Mouse (Mus musculus) ES-Bruce4 (cell line): ENCODE measurements around the gene Gm11564. TPM values are rescaled to one million over a fixed set of nuclear protein-coding genes. Genes with fewer than 3 reads are reported as not detected.
"Not testable (repeated sequence)": the region's sequence is repeated elsewhere in the genome, so short reads cannot be mapped to it uniquely, and the experiment has no call there.

Experiments used
- H3K27ac ChIP-seq: 2 replicates; pipeline ENCODE4 v1.5.1; 2012; ENCODE audit warnings: low read length, inconsistent platforms; ENCODE audit not compliant: insufficient read depth
- H3K27me3 ChIP-seq: 2 replicates; pipeline ENCODE4 v1.6.1; 2012; ENCODE audit warnings: mild to moderate bottlenecking, low read length, inconsistent platforms; ENCODE audit not compliant: control insufficient read depth, poor library complexity, insufficient read depth, severe bottlenecking
- H3K36me3 ChIP-seq: 2 replicates; pipeline ENCODE4 v1.6.1; 2012; ENCODE audit warnings: inconsistent platforms, mild to moderate bottlenecking, low read length, moderate library complexity; ENCODE audit not compliant: control insufficient read depth, poor library complexity, insufficient read depth, severe bottlenecking
- H3K4me1 ChIP-seq: one replicate; pipeline ENCODE4 v1.8.1; 2011; ENCODE audit warnings: low read length; ENCODE audit not compliant: control insufficient read depth, insufficient read depth
- H3K4me3 ChIP-seq: 2 replicates; pipeline ENCODE4 v1.5.1; 2011; ENCODE audit warnings: low read depth, mild to moderate bottlenecking, low read length
- H3K9ac ChIP-seq: 2 replicates; pipeline ENCODE4 v1.6.1; 2012; ENCODE audit warnings: low read depth, mild to moderate bottlenecking, inconsistent platforms; ENCODE audit not compliant: poor library complexity, severe bottlenecking
- H3K9me3 ChIP-seq: replicated peaks from 2 replicates; pipeline ENCODE4 v1.6.1; 2012; ENCODE audit warnings: mild to moderate bottlenecking, low read length, inconsistent platforms; ENCODE audit not compliant: control insufficient read depth, poor library complexity, insufficient read depth, severe bottlenecking
- CTCF ChIP-seq: IDR thresholded peaks from one replicate; pipeline ENCODE4 v1.8.1; 2011; ENCODE audit warnings: low read depth, low read length
- EP300 ChIP-seq: IDR thresholded peaks from 2 replicates; pipeline ENCODE4 v1.6.1; 2011; ENCODE audit warnings: low read depth, low read length; ENCODE audit not compliant: insufficient read depth
- POLR2A ChIP-seq: IDR thresholded peaks from one replicate; pipeline ENCODE4 v1.8.1; 2011; ENCODE audit warnings: low read length; ENCODE audit not compliant: insufficient read depth
- polyA plus RNA-seq: library from polyadenylated mRNA; stranded (reverse); fragments of >200 nt; gene quantifications from 2 replicates; pipeline ENCODE4 v1.2.4, GENCODE M21; 2011; ENCODE audit warnings: low read depth; ENCODE audit not compliant: missing spikeins, insufficient read depth, insufficient read length

Gm11564 gene
- polyA plus RNA-seq, 1 experiment = not detected

- Histone ChIP-seq H3K4me3 (no peak within 1 kb of the TSS), H3K27ac (no peak within 1 kb of the TSS), H3K9me3 (no peaks in the 10 kb centered on the region), H3K36me3 (no peaks in the 10 kb centered on the region), H3K9ac (no peak within 1 kb of the TSS), H3K4me1 (no peaks in the 10 kb centered on the region), H3K27me3 (no peaks in the 10 kb centered on the region)
- TF ChIP-seq CTCF (no peak), EP300 (no peak), POLR2A (no peak)
Measured at GRCm38 (mm10) chr11:99780604-99781003, 34.9 kb downstream of the Gm11564 start, which contains the start of gene Krtap4-8. Gene Krtap4-8, minus strand, starts transcription at chr11:99780704.

- Histone ChIP-seq H3K27me3 (no peaks in the 10 kb centered on the region), H3K36me3 (no peaks in the 10 kb centered on the region), H3K27ac (no peak overlapping the region), H3K4me3 (no peak overlapping the region), H3K9ac (no peak overlapping the region), H3K4me1 (no peaks in the 10 kb centered on the region), H3K9me3 (no peaks in the 10 kb centered on the region)
- no peak for TF ChIP-seq EP300
- TF ChIP-seq POLR2A = no peak
- TF ChIP-seq CTCF = no peak
Measured at GRCm38 (mm10) chr11:99778401-99778800, 37.1 kb downstream of the Gm11564 start.

GRCm38 (mm10) chr11:99772813-99773212 lies 42.7 kb downstream of the Gm11564 start, which contains the start of gene Gm11595:
Gene Gm11595, minus strand, starts transcription at chr11:99772913.
- H3K27me3 ChIP-seq, H3K4me1 ChIP-seq, H3K4me3 ChIP-seq, H3K27ac ChIP-seq, H3K36me3 ChIP-seq, H3K9ac ChIP-seq, H3K9me3 ChIP-seq: not testable (repeated sequence)

- Histone ChIP-seq H3K36me3 (no peaks in the 10 kb centered on the region), H3K9ac (no peak overlapping the region), H3K27ac (no peak overlapping the region), H3K9me3 (no peaks in the 10 kb centered on the region), H3K27me3 (no peaks in the 10 kb centered on the region), H3K4me3 (no peak overlapping the region), H3K4me1 (no peaks in the 10 kb centered on the region)
- no peak for TF ChIP-seq EP300
- TF ChIP-seq CTCF = no peak
- TF ChIP-seq POLR2A = no peak
Measured at GRCm38 (mm10) chr11:99768410-99768809, 47.1 kb downstream of the Gm11564 start.

Other genes with a start within 250 kb of the Gm11564 start
- not detected in 2 replicates for gene Krtap3-1, start 249.0 kb downstream of the Gm11564 start, polyA plus RNA-seq
- gene Krtap1-5, start 234.7 kb downstream of the Gm11564 start, polyA plus RNA-seq = not detected in 2 replicates
- not detected in 2 replicates for gene Krtap1-4, start 232.0 kb downstream of the Gm11564 start, polyA plus RNA-seq
- not detected in 2 replicates for gene Krtap1-3, start 224.3 kb downstream of the Gm11564 start, polyA plus RNA-seq
- not detected in 2 replicates for gene Krtap9-3, start 217.6 kb downstream of the Gm11564 start, polyA plus RNA-seq
- not detected in 2 replicates for gene Gm11938, start 212.4 kb downstream of the Gm11564 start, polyA plus RNA-seq
- gene Gm11937, start 205.5 kb downstream of the Gm11564 start, polyA plus RNA-seq = not detected in 2 replicates
- gene Krtap2-4, start 200.8 kb downstream of the Gm11564 start, polyA plus RNA-seq = not detected in 2 replicates
- gene Gm11562, start 195.2 kb downstream of the Gm11564 start, polyA plus RNA-seq = not detected in 2 replicates
- gene Krtap4-1, start 187.4 kb downstream of the Gm11564 start, polyA plus RNA-seq = not detected in 2 replicates
- not detected in 2 replicates for gene Krtap4-2, start 180.6 kb downstream of the Gm11564 start, polyA plus RNA-seq
- gene Krtap4-7, start 171.6 kb downstream of the Gm11564 start, polyA plus RNA-seq = not detected in 2 replicates
- not detected in 2 replicates for gene Gm11555, start 165.4 kb downstream of the Gm11564 start, polyA plus RNA-seq
- gene Gm11563, start 156.7 kb downstream of the Gm11564 start, polyA plus RNA-seq = not detected in 2 replicates
- not detected in 2 replicates for gene Krtap4-6, start 149.7 kb downstream of the Gm11564 start, polyA plus RNA-seq
- gene Gm14190, start 124.9 kb downstream of the Gm11564 start, polyA plus RNA-seq = not detected in 2 replicates
- gene Gm14180, start 81.4 kb downstream of the Gm11564 start, polyA plus RNA-seq = not detected in 2 replicates
- not detected in 2 replicates for gene Gm11595, start 42.8 kb downstream of the Gm11564 start, polyA plus RNA-seq
- gene Krtap4-8, start 35.0 kb downstream of the Gm11564 start, polyA plus RNA-seq = not detected in 2 replicates
- not detected in 2 replicates for gene Krtap4-9, start 30.5 kb downstream of the Gm11564 start, polyA plus RNA-seq
- gene Gm11596, start 22.2 kb downstream of the Gm11564 start, polyA plus RNA-seq = not detected in 2 replicates
- gene Gm11569, start 16.7 kb downstream of the Gm11564 start, polyA plus RNA-seq = not detected in 2 replicates
- gene Gm11554, start 11.2 kb downstream of the Gm11564 start, polyA plus RNA-seq = not detected in 2 replicates
- not detected in 2 replicates for gene Krtap4-13, start 5.8 kb downstream of the Gm11564 start, polyA plus RNA-seq
- gene 2300003K06Rik, start 22.4 kb upstream of the Gm11564 start, polyA plus RNA-seq = not detected in 2 replicates
- gene Krtap4-16, start 35.9 kb upstream of the Gm11564 start, polyA plus RNA-seq = not detected in 2 replicates
- gene Gm11568, start 42.3 kb upstream of the Gm11564 start, polyA plus RNA-seq = not detected in 2 replicates
- not detected in 2 replicates for gene Gm11559, start 48.8 kb upstream of the Gm11564 start, polyA plus RNA-seq
- gene Krtap9-1, start 57.7 kb upstream of the Gm11564 start, polyA plus RNA-seq = not detected in 2 replicates
- not detected in 2 replicates for gene Gm11567, start 63.5 kb upstream of the Gm11564 start, polyA plus RNA-seq
- not detected in 2 replicates for gene Krtap31-1, start 92.3 kb upstream of the Gm11564 start, polyA plus RNA-seq
- gene Gm11565, start 99.1 kb upstream of the Gm11564 start, polyA plus RNA-seq = not detected in 2 replicates
- not detected in 2 replicates for gene Krtap31-2, start 120.6 kb upstream of the Gm11564 start, polyA plus RNA-seq
- gene Krtap9-5, start 132.8 kb upstream of the Gm11564 start, polyA plus RNA-seq = not detected in 2 replicates
- not detected in 2 replicates for gene Krtap29-1, start 163.4 kb upstream of the Gm11564 start, polyA plus RNA-seq
- gene Krtap16-1, start 170.9 kb upstream of the Gm11564 start, polyA plus RNA-seq = not detected in 2 replicates
- not detected in 2 replicates for gene Krtap17-1, start 178.3 kb upstream of the Gm11564 start, polyA plus RNA-seq
- not detected in 2 replicates for gene Krt33a, start 200.5 kb upstream of the Gm11564 start, polyA plus RNA-seq
- gene Krt33b, start 214.2 kb upstream of the Gm11564 start, polyA plus RNA-seq = not detected in 2 replicates
- not detected in 2 replicates for gene Krt34, start 225.9 kb upstream of the Gm11564 start, polyA plus RNA-seq
- not detected in 2 replicates for gene Krt31, start 234.9 kb upstream of the Gm11564 start, polyA plus RNA-seq